Mouse (Mus musculus) forebrain, postnatal 0 days (tissue): ENCODE data around the gene Runx2. TPM values are rescaled to one million over a fixed set of nuclear protein-coding genes. Genes with fewer than 3 reads are reported as not detected.

Experiments used
- ATAC-seq: fragments of 200-750 bp; cut with Nextera tagmentation; 2 replicates; pipeline ENCODE4 v1.8.0; 2017; ENCODE audit warnings: mild to moderate bottlenecking, moderate library complexity
- DNase-seq: peaks from one replicate; pipeline ENCODE4 v3.0.0-alpha.2; 2015
- H3K27ac ChIP-seq: fragments of 300-500 bp; sonication (generic); 2 replicates; pipeline ENCODE4 v1.5.1; 2014; ENCODE audit warnings: low read depth, mild to moderate bottlenecking, antibody characterized with exemption, low read length, moderate library complexity, mixed read lengths
- H3K27me3 ChIP-seq: fragments of 300-500 bp; sonication (generic); 2 replicates; pipeline ENCODE4 v1.6.1; 2014; ENCODE audit warnings: mild to moderate bottlenecking, low read length, mixed read lengths; ENCODE audit not compliant: insufficient read depth
- H3K36me3 ChIP-seq: fragments of 300-500 bp; sonication (generic); 2 replicates; pipeline ENCODE4 v1.6.1; 2014; ENCODE audit warnings: mild to moderate bottlenecking, moderate library complexity; ENCODE audit not compliant: insufficient read depth
- H3K4me1 ChIP-seq: fragments of 300-500 bp; sonication (generic); 2 replicates; pipeline ENCODE4 v1.6.1; 2014; ENCODE audit warnings: antibody characterized with exemption; ENCODE audit not compliant: insufficient read depth
- H3K4me2 ChIP-seq: fragments of 300-500 bp; sonication (generic); 2 replicates; pipeline ENCODE4 v1.6.1; 2014; ENCODE audit warnings: low read depth, mild to moderate bottlenecking, moderate library complexity
- H3K4me3 ChIP-seq: fragments of 300-500 bp; sonication (generic); 2 replicates; pipeline ENCODE4 v1.5.1; 2014; ENCODE audit warnings: low read depth, low read length, mixed read lengths
- H3K9ac ChIP-seq: fragments of 300-500 bp; sonication (generic); 2 replicates; pipeline ENCODE4 v1.6.1; 2014; ENCODE audit warnings: mild to moderate bottlenecking
- H3K9me3 ChIP-seq: fragments of 300-500 bp; sonication (generic); 2 replicates; pipeline ENCODE4 v1.6.1; 2016; ENCODE audit warnings: low read length
- CTCF ChIP-seq: sonication (generic); IDR thresholded peaks from 2 replicates; pipeline ENCODE4 v1.5.1; 2016; ENCODE audit warnings: antibody characterized with exemption, control low read depth, low read depth
- WGBS: fragments of 180-500 bp; shearing (Covaris S2); extraction: QIAGEN DNeasy Blood & Tissue Kit; methylation state at CpG from one replicate; pipeline ENCODE4 v1.1.7; 2014; 5-methylcytosine and 5-hydroxymethylcytosine counted together
- polyA plus RNA-seq: library from polyadenylated mRNA; unstranded; fragments of >200 nt; fragmentation: Nextera tagmentation; extraction: Ambion mirVana; gene quantifications from 2 replicates; pipeline ENCODE4 v1.2.1, GENCODE M21; 2015
- total RNA-seq: library from RNA; depleted of rRNA; stranded (reverse); fragments of >200 nt; gene quantifications from 2 replicates; pipeline ENCODE4 v1.2.3, GENCODE M21; 2014

The Runx2 gene
- total and polyA plus RNA-seq, 2 experiments from 2014 or later: 0.77 to 5.7 TPM

GRCm38 (mm10) chr17:44547922-44548321 lies 266.7 kb downstream of the Runx2 start:
- no peaks in the 10 kb centered on the region for H3K27me3 ChIP-seq
- 68% methylated on average over 4 of the region's 4 CpGs for WGBS
- TF ChIP-seq CTCF: no peak
- H3K4me3 ChIP-seq: no peak overlapping the region
- ATAC-seq (no peak), DNase-seq (no peak)
- H3K4me1 ChIP-seq: no peaks in the 10 kb centered on the region
- H3K36me3 ChIP-seq: no peaks in the 10 kb centered on the region
- H3K4me2 ChIP-seq: no peak overlapping the region
- no peaks in the 10 kb centered on the region for H3K9me3 ChIP-seq
- H3K9ac ChIP-seq: no peak overlapping the region
- no peak overlapping the region for H3K27ac ChIP-seq

- H3K9ac ChIP-seq: no peak overlapping the region
- WGBS: 78% methylated on average over 8 of the region's 8 CpGs
- no peak overlapping the region for H3K4me2 ChIP-seq
- H3K36me3 ChIP-seq: no peaks in the 10 kb centered on the region
- no peak overlapping the region for H3K27ac ChIP-seq
- H3K4me1 ChIP-seq: no peaks in the 10 kb centered on the region
- H3K27me3 ChIP-seq: no peaks in the 10 kb centered on the region
- H3K4me3 ChIP-seq: no peak overlapping the region
- no peak for TF ChIP-seq CTCF
- DNase-seq (no peak), ATAC-seq (no peak)
- no peaks in the 10 kb centered on the region for H3K9me3 ChIP-seq
Measured at GRCm38 (mm10) chr17:44546801-44547200, 267.8 kb downstream of the Runx2 start.

- TF ChIP-seq CTCF: no peak
- DNase-seq (no peak), ATAC-seq (no peak)
- Histone ChIP-seq H3K4me1 (no peaks in the 10 kb centered on the region), H3K4me2 (no peak overlapping the region), H3K9me3 (no peaks in the 10 kb centered on the region), H3K27me3 (no peaks in the 10 kb centered on the region), H3K4me3 (no peak overlapping the region), H3K27ac (no peak overlapping the region), H3K9ac (0 out of 2 replicates have a peak overlapping the region, but pooled peaks have one; percentile 10), H3K36me3 (no peaks in the 10 kb centered on the region)
- WGBS: 51% methylated on average over 14 of the region's 14 CpGs
Measured at GRCm38 (mm10) chr17:44545141-44545813, 269.3 kb downstream of the Runx2 start.

DNA sequence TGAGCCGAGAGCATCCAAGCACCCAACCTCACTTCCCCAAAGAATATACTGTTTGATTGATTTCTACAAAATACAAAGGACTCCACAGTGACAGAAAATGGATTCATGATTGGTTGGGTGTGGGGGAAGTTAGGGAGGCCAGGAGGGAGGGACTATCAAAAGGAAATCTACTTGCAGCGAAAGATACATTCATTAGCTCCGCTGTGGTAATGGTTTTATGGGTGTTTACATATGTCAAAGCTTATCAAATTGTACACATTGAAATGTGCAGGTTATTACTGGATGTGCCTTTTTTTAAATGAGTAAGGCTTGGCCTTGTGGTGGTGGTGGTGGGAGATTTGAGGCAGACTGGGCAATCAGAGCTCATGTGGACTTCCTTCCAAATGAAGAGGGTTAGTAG lies 271.9 kb downstream of the Runx2 start:
- no peak overlapping the region for H3K27ac ChIP-seq
- ATAC-seq (no peak), DNase-seq (no peak)
- H3K4me3 ChIP-seq: no peak overlapping the region
- TF ChIP-seq CTCF: no peak
- H3K4me2 ChIP-seq: no peak overlapping the region
- peaks cover 7% of the 10 kb centered on the region; the same call in 1 of the 2 replicates for H3K4me1 ChIP-seq
- H3K36me3 ChIP-seq: no peaks in the 10 kb centered on the region
- no peak overlapping the region for H3K9ac ChIP-seq
- no peaks in the 10 kb centered on the region for H3K27me3 ChIP-seq
- 89% methylated on average over 3 of the region's 3 CpGs for WGBS
- no peaks in the 10 kb centered on the region for H3K9me3 ChIP-seq

DNA sequence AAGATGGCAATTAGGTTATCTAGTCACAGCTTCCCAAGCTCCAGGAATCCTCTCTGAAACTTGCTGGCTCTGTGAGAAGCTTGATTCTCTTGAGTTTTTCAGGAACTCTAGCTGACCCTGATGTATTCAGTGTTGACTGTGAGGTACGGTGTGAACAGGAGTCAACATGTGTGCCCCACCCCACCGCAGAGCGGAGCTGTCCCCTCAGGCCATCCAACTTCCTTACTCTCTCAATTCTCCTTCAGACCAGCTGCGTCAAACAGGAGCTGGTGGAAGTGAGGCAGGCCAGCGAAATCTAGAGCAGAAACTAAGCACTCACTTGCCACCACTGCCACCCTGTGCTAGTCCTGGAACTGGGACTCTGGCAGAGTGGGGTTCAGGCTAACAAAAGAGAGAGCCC lies 273.9 kb downstream of the Runx2 start:
- Histone ChIP-seq H3K27ac (no peak overlapping the region), H3K4me3 (no peak overlapping the region), H3K9ac (no peak overlapping the region), H3K4me2 (no peak overlapping the region), H3K9me3 (no peaks in the 10 kb centered on the region), H3K27me3 (no peaks in the 10 kb centered on the region), H3K4me1 (peaks cover 7% of the 10 kb centered on the region; the same call in 1 of the 2 replicates), H3K36me3 (no peaks in the 10 kb centered on the region)
- peak; percentile 9; the same call in 1 of the 2 replicates for TF ChIP-seq CTCF
- WGBS: 77% methylated on average over 5 of the region's 5 CpGs
- DNase-seq (no peak), ATAC-seq (no peak)

GRCm38 (mm10) chr17:44538921-44539320 lies 275.7 kb downstream of the Runx2 start:
- DNase-seq (peak; percentile 34), ATAC-seq (peak; percentile 32; the same call in 1 of the 2 replicates)
- TF ChIP-seq CTCF: no peak
- H3K9ac ChIP-seq: no peak overlapping the region
- H3K9me3 ChIP-seq: no peaks in the 10 kb centered on the region
- WGBS: 59% methylated on average over 11 of the region's 11 CpGs
- H3K27ac ChIP-seq: no peak overlapping the region
- H3K4me3 ChIP-seq: no peak overlapping the region
- H3K27me3 ChIP-seq: no peaks in the 10 kb centered on the region
- no peaks in the 10 kb centered on the region for H3K36me3 ChIP-seq
- H3K4me2 ChIP-seq: no peak overlapping the region
- peaks cover 7% of the 10 kb centered on the region; the same call in 1 of the 2 replicates for H3K4me1 ChIP-seq

GRCm38 (mm10) chr17:44530000-44530399 lies 284.6 kb downstream of the Runx2 start:
- ATAC-seq (no peak), DNase-seq (no peak)
- Histone ChIP-seq H3K9ac (no peak overlapping the region), H3K4me3 (no peak overlapping the region), H3K36me3 (no peaks in the 10 kb centered on the region), H3K27me3 (no peaks in the 10 kb centered on the region), H3K9me3 (no peaks in the 10 kb centered on the region), H3K4me1 (no peaks in the 10 kb centered on the region), H3K4me2 (no peak overlapping the region), H3K27ac (no peak overlapping the region)
- no peak for TF ChIP-seq CTCF
- WGBS: 85% methylated on average over 6 of the region's 6 CpGs
